Mouse (Mus musculus) myocyte (in vitro differentiated cells): ENCODE data around the gene Asap3.

Experiments used
- CEBPB ChIP-seq: IDR thresholded peaks from 2 replicates; pipeline ENCODE4 v1.6.1; 2011; ENCODE audit warnings: mild to moderate bottlenecking, moderate library complexity; ENCODE audit not compliant: poor library complexity, insufficient read depth, severe bottlenecking
- MYOD1 ChIP-seq, 3 experiments: IDR thresholded peaks; one replicate each; pipeline ENCODE4 v1.6.1; 2011; ENCODE audit warnings: control low read depth in 2 of 3, low read depth in 2 of 3, mild to moderate bottlenecking in 2 of 3, moderate library complexity in 1 of 3; ENCODE audit not compliant: insufficient read length in 2 of 3, control insufficient read depth in 1 of 3
- MYOG ChIP-seq, 3 experiments: IDR thresholded peaks; one replicate each; pipeline ENCODE4 v1.6.1; 2011; ENCODE audit warnings: control low read depth in 2 of 3, low read depth in 2 of 3, mild to moderate bottlenecking in 2 of 3; ENCODE audit not compliant: insufficient read length in 2 of 3, control insufficient read depth in 1 of 3, insufficient read depth in 1 of 3
- POLR2A ChIP-seq: IDR thresholded peaks from one replicate; pipeline ENCODE4 v1.6.1; 2011; ENCODE audit warnings: low read depth, mild to moderate bottlenecking, control low read depth, moderate library complexity; ENCODE audit not compliant: insufficient read length
- POLR2AphosphoS2 ChIP-seq: IDR thresholded peaks from one replicate; pipeline ENCODE4 v1.6.1; 2011; ENCODE audit warnings: low read depth, control low read depth; ENCODE audit not compliant: insufficient read length
- REST ChIP-seq: IDR thresholded peaks from one replicate; pipeline ENCODE4 v1.6.1; 2011; ENCODE audit warnings: mild to moderate bottlenecking, control low read depth, moderate library complexity; ENCODE audit not compliant: insufficient read depth, insufficient read length
- TCF12 ChIP-seq: IDR thresholded peaks from one replicate; pipeline ENCODE4 v1.6.1; 2011; ENCODE audit warnings: mild to moderate bottlenecking, control low read depth; ENCODE audit not compliant: poor library complexity, insufficient read depth, severe bottlenecking

- TF ChIP-seq TCF12 = no peak
- no peak for TF ChIP-seq POLR2A
- TF ChIP-seq REST = no peak
- no peak for TF ChIP-seq POLR2AphosphoS2
- no peak for TF ChIP-seq MYOG (IDR thresholded peaks at IDR 0.05; ENCODE audit: control insufficient read depth in 1 of 3, insufficient read depth in 1 of 3, insufficient read length in 2 of 3, low read depth in 2 of 3)
- TF ChIP-seq CEBPB = no peak
- no peak for TF ChIP-seq MYOD1 (IDR thresholded peaks at IDR 0.05; ENCODE audit: control insufficient read depth in 1 of 3, insufficient read length in 2 of 3, low read depth in 2 of 3)
Measured at GRCm38 (mm10) chr4:136281611-136282010, 75.4 kb downstream of the Asap3 start.
